Mouse (Mus musculus) layer of hippocampus, postnatal 36 days (tissue): Measurements from ENCODE around the gene Hrk. TPM values are rescaled to one million over a fixed set of nuclear protein-coding genes. Genes with fewer than 3 reads are reported as not detected.

Experiments used
- DNase-seq, 2 experiments: peaks; one replicate each; pipeline ENCODE4 v3.0.0; 2022
- total RNA-seq, 2 experiments: library from RNA; stranded (reverse); gene quantifications; 2 replicates each; pipeline ENCODE4 v1.2.3; 2021

Gene Hrk
- total RNA-seq, 2 experiments from 2014 or later: 38.0 to 40.2 TPM

DNA sequence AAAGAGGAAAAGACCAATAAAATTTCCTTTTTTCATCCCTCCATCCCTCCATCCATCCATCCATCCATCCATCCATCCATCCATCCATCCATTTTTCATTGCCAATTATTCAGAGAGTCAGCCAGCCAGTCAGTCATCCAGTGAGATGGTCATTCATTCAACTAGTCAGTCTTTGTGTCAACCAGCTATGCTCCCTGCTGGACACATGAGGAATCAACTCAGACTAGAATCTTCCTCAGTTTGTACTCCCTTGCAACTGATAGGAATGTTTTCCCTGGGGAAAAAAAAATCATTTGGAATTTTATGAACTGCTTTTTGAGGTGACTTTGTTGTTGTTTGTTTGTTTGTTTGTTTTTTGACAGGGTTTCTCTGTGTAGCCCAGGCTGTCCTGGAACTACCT, 1.0 kb downstream of the Hrk start:
- DNase-seq: no peak

DNA sequence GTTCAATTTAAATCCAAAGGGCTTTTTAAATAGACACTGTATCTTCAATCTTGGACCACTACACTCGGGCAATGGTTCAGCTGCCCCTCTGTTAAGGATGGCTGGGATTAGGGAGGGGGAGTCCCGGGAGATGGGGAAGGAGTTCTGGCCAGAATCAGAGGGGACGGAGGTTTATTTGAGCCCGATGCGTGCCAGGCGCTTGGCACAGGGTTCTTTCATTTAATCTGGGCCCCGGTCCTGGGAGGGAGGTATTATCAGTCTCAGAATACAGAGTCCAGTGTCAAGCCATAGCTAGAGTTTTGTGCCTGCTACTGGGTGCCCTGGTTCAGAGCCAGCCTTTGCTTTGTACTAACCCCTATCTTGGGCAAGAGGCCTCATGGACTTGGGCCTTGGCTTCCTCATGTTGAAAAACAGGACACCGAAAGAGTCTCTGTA, 3.1 kb downstream of the Hrk start:
- peak; percentile 49 to 61 for DNase-seq

- peak; percentile 27 to 33 for DNase-seq
Measured at GRCm38 (mm10) chr5:118169222-118170221, 5.1 kb downstream of the Hrk start.

- peak; percentile 30 to 33 for DNase-seq
Measured at GRCm38 (mm10) chr5:118170888-118171529, 6.6 kb downstream of the Hrk start.

GRCm38 (mm10) chr5:118171665-118172064, 7.2 kb downstream of the Hrk start:
- peak; percentile 59 for DNase-seq

DNA sequence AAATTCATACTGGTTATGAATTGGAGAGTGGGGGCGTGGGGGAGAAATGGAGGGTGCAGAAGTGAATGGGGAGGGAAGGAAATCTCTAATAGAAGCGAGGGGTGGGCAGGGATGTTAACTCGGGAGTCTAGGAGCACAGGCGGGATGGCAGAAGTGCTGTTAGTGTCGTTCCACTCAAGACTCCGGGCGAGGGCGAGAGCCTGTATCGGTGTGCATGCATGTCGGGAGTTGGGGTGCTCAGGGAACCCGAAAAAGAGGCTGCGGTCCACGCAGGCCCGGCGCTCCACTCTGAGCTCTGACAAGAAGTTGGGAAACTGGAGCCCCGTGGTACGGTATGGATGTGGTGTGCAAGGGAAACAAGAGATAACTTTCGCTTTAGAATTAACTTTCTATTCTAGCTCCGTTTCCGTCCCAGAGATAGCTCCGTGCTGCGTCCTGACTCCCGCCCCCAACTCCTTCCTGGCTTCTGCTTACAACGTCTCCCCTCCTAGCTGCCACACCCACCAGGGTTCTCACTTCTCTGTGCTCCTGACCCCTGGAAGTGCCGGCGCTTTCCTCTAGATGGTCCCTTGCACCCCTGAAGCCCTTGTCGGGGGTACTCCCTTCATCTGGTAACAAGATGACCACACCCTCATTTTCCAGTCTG, 7.8 kb downstream of the Hrk start:
- no peak for DNase-seq

DNA sequence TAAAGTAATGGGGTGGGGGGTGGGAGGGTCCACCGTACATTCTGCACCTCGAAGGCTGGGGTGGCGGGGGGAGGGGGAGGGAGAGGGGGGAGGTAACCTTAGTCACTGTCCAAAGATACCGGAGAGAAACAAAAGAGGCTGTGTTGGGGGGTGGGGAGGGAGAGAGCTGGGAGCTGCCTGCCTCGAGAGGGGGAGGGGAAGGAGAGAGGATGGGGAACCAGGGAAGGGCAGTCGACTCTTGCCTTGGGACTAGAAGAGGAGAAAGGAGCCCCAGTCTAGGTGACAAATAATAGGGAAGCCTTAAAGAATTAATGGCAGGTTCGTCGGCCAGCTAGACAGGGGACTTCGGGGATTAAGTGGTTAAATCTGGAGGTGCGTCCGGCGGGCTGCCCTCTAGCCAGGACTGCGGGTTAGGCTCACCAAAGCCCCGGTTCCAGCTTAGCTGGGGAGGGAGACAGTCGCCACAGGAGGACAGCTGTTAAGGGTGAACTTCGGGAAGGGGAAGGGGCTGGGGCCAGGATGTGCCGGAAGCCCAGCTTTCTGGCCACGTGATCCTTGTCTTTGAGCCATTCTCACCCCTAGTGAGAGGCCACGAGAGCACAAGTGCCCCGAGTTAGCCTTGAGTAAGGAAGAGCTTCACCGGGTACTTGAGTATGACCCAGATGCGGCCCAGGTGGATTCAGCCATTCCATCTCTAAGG, 10.0 kb downstream of the Hrk start:
- DNase-seq: no peak

GRCm38 (mm10) chr5:118175137-118175536, 10.7 kb downstream of the Hrk start:
- no peak for DNase-seq

GRCm38 (mm10) chr5:118177640-118178039, 13.2 kb downstream of the Hrk start:
- no peak for DNase-seq

- no peak for DNase-seq
Measured at GRCm38 (mm10) chr5:118186903-118187633, 22.6 kb downstream of the Hrk start.

GRCm38 (mm10) chr5:118188356-118188755, 23.9 kb downstream of the Hrk start:
- no peak for DNase-seq

- DNase-seq: no peak
Measured at GRCm38 (mm10) chr5:118190491-118190890, 26.0 kb downstream of the Hrk start.

DNA sequence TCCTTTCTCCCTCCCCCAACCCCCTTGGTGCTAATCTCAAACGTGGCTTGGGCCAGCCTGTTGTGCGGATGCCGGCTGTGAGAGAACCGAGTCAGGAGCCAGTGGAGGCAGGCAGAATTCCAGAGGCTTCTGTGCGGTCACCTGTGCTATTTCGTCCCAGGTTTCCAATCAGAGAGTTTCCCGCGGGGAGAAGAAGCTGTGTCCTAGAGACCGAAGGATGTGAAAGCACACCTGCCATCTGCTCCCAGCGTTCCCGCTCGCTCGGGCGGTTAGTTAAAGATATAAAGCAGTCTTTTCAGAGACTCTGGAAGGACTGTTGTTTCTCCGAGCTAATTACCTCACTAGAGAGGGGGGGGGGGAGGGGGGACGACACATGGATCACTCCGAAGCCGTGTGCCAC, 27.8 kb downstream of the Hrk start:
- DNase-seq: no peak

GRCm38 (mm10) chr5:118197421-118197820, 33.0 kb downstream of the Hrk start:
- DNase-seq: peak in 1 of 2 experiments; percentile 37

- no peak for DNase-seq
Measured at GRCm38 (mm10) chr5:118199670-118200069, 35.2 kb downstream of the Hrk start.

DNA sequence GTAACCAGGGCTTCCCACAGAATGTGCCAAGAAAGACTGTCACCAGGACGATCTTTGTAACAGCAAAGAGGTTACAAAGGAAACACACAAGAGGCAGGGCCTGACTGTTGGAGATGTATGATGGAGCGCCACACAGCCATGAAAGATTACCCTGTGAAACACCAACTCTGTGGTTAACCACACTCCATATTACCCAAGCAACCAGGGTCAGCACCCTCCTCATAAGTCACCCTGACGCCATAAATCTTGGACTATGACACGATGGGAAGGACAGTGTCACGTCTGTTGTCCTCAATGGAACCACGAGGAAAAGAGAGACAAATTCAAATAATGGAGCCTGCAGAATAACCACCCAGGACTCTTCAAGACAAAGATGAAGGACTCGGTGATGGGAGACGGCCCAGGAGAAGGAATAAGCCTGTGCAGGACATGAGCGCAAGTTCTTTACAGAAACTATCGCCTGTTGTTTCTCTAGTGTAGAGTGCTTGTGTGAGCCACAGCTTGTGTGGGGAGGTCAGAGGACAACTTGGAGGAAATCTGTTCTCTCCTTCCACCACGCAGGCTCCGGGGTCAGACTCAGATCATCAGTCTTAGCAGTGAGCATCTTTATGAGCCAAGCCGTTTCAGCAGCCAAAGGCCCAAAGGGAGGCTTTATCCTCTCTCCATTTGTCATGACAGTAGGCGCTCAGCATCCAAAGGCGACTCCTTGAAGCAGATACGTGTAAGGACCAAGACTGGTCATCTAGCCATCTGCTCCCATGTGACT, 40.4 kb downstream of the Hrk start:
- DNase-seq: no peak

DNA sequence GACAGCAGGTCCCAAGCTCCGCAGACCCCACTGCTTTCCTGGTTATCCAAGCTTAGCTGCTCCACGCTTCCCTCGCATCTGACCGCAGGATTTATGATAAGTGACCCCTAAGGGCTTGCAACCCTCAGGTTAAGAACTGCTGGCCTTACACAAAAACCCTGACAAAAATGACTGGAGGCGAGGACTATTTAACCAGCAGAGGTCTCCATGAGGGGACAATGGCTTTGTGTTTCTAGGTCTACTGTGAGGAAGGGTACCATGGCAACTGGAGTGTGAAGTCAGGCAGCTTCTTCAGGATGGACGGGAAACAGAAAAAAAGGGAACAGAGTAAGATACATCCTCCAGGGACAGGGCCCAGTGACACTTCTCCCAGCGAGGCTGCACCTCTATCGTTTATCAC, 41.4 kb downstream of the Hrk start:
- DNase-seq: no peak

- no peak for DNase-seq
Measured at GRCm38 (mm10) chr5:118214012-118214411, 49.6 kb downstream of the Hrk start.

GRCm38 (mm10) chr5:118214418-118215154, 50.1 kb downstream of the Hrk start:
- peak; percentile 73 to 79 for DNase-seq

GRCm38 (mm10) chr5:118217410-118217809, 53.0 kb downstream of the Hrk start:
- peak; percentile 62 to 65 for DNase-seq
